Mouse (Mus musculus) intestine, postnatal 0 days (tissue): ENCODE measurements around the gene Polr3c. TPM values are rescaled to one million over a fixed set of nuclear protein-coding genes. Genes with fewer than 3 reads are reported as not detected.
"Not testable (repeated sequence)": the region's sequence is repeated elsewhere in the genome, so short reads cannot be mapped to it uniquely, and the experiment has no call there.

Experiments used
- ATAC-seq: fragments of 200-750 bp; cut with Nextera tagmentation; 2 replicates; pipeline ENCODE4 v1.8.0; 2017; ENCODE audit warnings: mild to moderate bottlenecking, moderate TSS enrichment, moderate library complexity
- H3K27ac ChIP-seq: fragments of 300-500 bp; sonication (generic); 2 replicates; pipeline ENCODE4 v1.5.1; 2014; ENCODE audit warnings: mild to moderate bottlenecking, low read depth, low read length, moderate library complexity
- H3K27me3 ChIP-seq: fragments of 300-500 bp; sonication (generic); replicated peaks from 2 replicates; pipeline ENCODE4 v1.6.1; 2014; ENCODE audit warnings: low read length, mixed read lengths; ENCODE audit not compliant: control insufficient read depth, insufficient read depth
- H3K36me3 ChIP-seq: fragments of 300-500 bp; sonication (generic); 2 replicates; pipeline ENCODE4 v1.6.1; 2014; ENCODE audit warnings: mild to moderate bottlenecking, moderate library complexity; ENCODE audit not compliant: control insufficient read depth, insufficient read depth
- H3K4me1 ChIP-seq: fragments of 300-500 bp; sonication (generic); replicated peaks from 2 replicates; pipeline ENCODE4 v1.6.1; 2014; ENCODE audit warnings: antibody characterized with exemption, low read length, mixed read lengths; ENCODE audit not compliant: control insufficient read depth, insufficient read depth
- H3K4me2 ChIP-seq: fragments of 300-500 bp; sonication (generic); replicated peaks from 2 replicates; pipeline ENCODE4 v1.6.1; 2014; ENCODE audit warnings: low read depth, mild to moderate bottlenecking, moderate library complexity
- H3K4me3 ChIP-seq: fragments of 300-500 bp; sonication (generic); 2 replicates; pipeline ENCODE4 v1.5.1; 2014; ENCODE audit warnings: low read depth, low read length
- H3K9ac ChIP-seq: fragments of 300-500 bp; sonication (generic); 2 replicates; pipeline ENCODE4 v1.6.1; 2014; ENCODE audit warnings: mild to moderate bottlenecking, low read depth, low read length
- H3K9me3 ChIP-seq: fragments of 300-500 bp; sonication (generic); 2 replicates; pipeline ENCODE4 v1.6.1; 2016; ENCODE audit warnings: mixed run types; ENCODE audit not compliant: control insufficient read depth
- CTCF ChIP-seq: sonication (generic); IDR thresholded peaks from 2 replicates; pipeline ENCODE4 v1.5.1; 2016; ENCODE audit warnings: low read depth, mild to moderate bottlenecking, control low read depth, antibody characterized with exemption, moderate library complexity
- WGBS: fragments of 180-500 bp; shearing (Covaris S2); extraction: QIAGEN DNeasy Blood & Tissue Kit; methylation state at CpG from one replicate; pipeline ENCODE4 v1.1.7; 2014; 5-methylcytosine and 5-hydroxymethylcytosine counted together
- polyA plus RNA-seq: library from polyadenylated mRNA; unstranded; fragments of >200 nt; fragmentation: Nextera tagmentation; extraction: Ambion mirVana; gene quantifications from 2 replicates; pipeline ENCODE4 v1.2.1, GENCODE M21; 2015

The Polr3c gene
- polyA plus RNA-seq, 1 experiment from 2014 or later, result 19.7 TPM

- Histone ChIP-seq H3K4me1 (peaks cover 4% of the 10 kb centered on the region; the same call in 1 of the 2 replicates), H3K36me3 (no peaks in the 10 kb centered on the region), H3K4me2 (no peak overlapping the region), H3K27ac (no peak overlapping the region), H3K4me3 (no peak overlapping the region), H3K9ac (no peak overlapping the region), H3K9me3 (no peaks in the 10 kb centered on the region), H3K27me3 (no peaks in the 10 kb centered on the region; the same call in 1 of the 2 replicates)
- WGBS, result 87% methylated on average over 5 of the region's 5 CpGs
- ATAC-seq, result no peak
- TF ChIP-seq CTCF, result no peak
Observed at GRCm38 (mm10) chr3:96668424-96669067, 58.9 kb downstream of the Polr3c start.

GRCm38 (mm10) chr3:96667316-96667715, 60.1 kb downstream of the Polr3c start:
- no peak for ATAC-seq
- no peak overlapping the region for H3K4me3 ChIP-seq
- H3K27ac ChIP-seq, result no peak overlapping the region
- H3K4me1 ChIP-seq, result peaks cover 4% of the 10 kb centered on the region; the same call in 1 of the 2 replicates
- no peaks in the 10 kb centered on the region; the same call in 1 of the 2 replicates for H3K27me3 ChIP-seq
- no peak overlapping the region for H3K4me2 ChIP-seq
- TF ChIP-seq CTCF, result peak; percentile 77
- 40% methylated on average over 1 of the region's 1 CpGs for WGBS
- H3K9ac ChIP-seq, result no peak overlapping the region
- no peaks in the 10 kb centered on the region for H3K9me3 ChIP-seq
- H3K36me3 ChIP-seq, result no peaks in the 10 kb centered on the region

GRCm38 (mm10) chr3:96666916-96667315, 60.5 kb downstream of the Polr3c start:
- no peaks in the 10 kb centered on the region for H3K9me3 ChIP-seq

GRCm38 (mm10) chr3:96665732-96666363, 61.6 kb downstream of the Polr3c start:
- not testable (repeated sequence) for H3K4me1 ChIP-seq, H3K27ac ChIP-seq, H3K36me3 ChIP-seq, H3K4me3 ChIP-seq, ATAC-seq, H3K4me2 ChIP-seq, H3K9ac ChIP-seq, H3K27me3 ChIP-seq, H3K9me3 ChIP-seq
- WGBS, result 88% methylated on average over 7 of the region's 7 CpGs

More at GRCm38 (mm10) chr3:96666916-96667315, 60.5 kb downstream of the Polr3c start:
- H3K27ac ChIP-seq, result no peak overlapping the region
- no peak overlapping the region for H3K4me2 ChIP-seq
- TF ChIP-seq CTCF, result no peak
- no peaks in the 10 kb centered on the region for H3K36me3 ChIP-seq
- no peaks in the 10 kb centered on the region; the same call in 1 of the 2 replicates for H3K27me3 ChIP-seq
- no peak overlapping the region for H3K4me3 ChIP-seq
- 84% methylated on average over 5 of the region's 5 CpGs for WGBS
- peaks cover 4% of the 10 kb centered on the region; the same call in 1 of the 2 replicates for H3K4me1 ChIP-seq
- H3K9ac ChIP-seq, result no peak overlapping the region
- no peak for ATAC-seq

GRCm38 (mm10) chr3:96663432-96664239, 63.8 kb downstream of the Polr3c start:
- no peak overlapping the region for H3K27ac ChIP-seq

GRCm38 (mm10) chr3:96662731-96663316, 64.6 kb downstream of the Polr3c start:
- no peak overlapping the region for H3K9ac ChIP-seq
- no peak overlapping the region; the same call in 1 of the 2 replicates for H3K4me2 ChIP-seq
- no peak for TF ChIP-seq CTCF
- H3K9me3 ChIP-seq, result no peaks in the 10 kb centered on the region
- H3K4me3 ChIP-seq, result no peak overlapping the region
- ATAC-seq, result no peak
- WGBS, result 58% methylated on average over 8 of the region's 8 CpGs
- peaks cover 4% of the 10 kb centered on the region; the same call in 1 of the 2 replicates for H3K4me1 ChIP-seq
- H3K27me3 ChIP-seq, result no peaks in the 10 kb centered on the region
- H3K36me3 ChIP-seq, result no peaks in the 10 kb centered on the region
- no peak overlapping the region for H3K27ac ChIP-seq

More at GRCm38 (mm10) chr3:96663432-96664239, 63.8 kb downstream of the Polr3c start:
- peak; percentile 79 for TF ChIP-seq CTCF
- H3K9me3 ChIP-seq, result no peaks in the 10 kb centered on the region
- WGBS, result 9% methylated on average over 17 of the region's 18 CpGs
- H3K4me2 ChIP-seq, result peak overlapping the region; percentile 62
- H3K9ac ChIP-seq, result 0 out of 2 replicates have a peak overlapping the region, but pooled peaks have one; percentile 22
- peak; percentile 76 for ATAC-seq
- peaks cover 4% of the 10 kb centered on the region; the same call in 1 of the 2 replicates for H3K4me1 ChIP-seq
- peak overlapping the region; percentile 31 for H3K4me3 ChIP-seq
- H3K36me3 ChIP-seq, result no peaks in the 10 kb centered on the region
- no peaks in the 10 kb centered on the region for H3K27me3 ChIP-seq

Other genes starting within 250 kb of the Polr3c start
- 0.07 TPM in 1 of 2 replicates, not detected in the other for gene Hfe2, start 202.5 kb downstream of the Polr3c start, polyA plus RNA-seq
- gene Txnip, start 169.7 kb downstream of the Polr3c start, polyA plus RNA-seq, result 244 and 254 TPM in 2 replicates
- 0.31 and 0.41 TPM in 2 replicates for gene Gm16253, start 150.6 kb downstream of the Polr3c start, polyA plus RNA-seq
- 16.4 and 18.7 TPM in 2 replicates for gene Polr3gl, start 133.4 kb downstream of the Polr3c start, polyA plus RNA-seq
- gene Ankrd34a, start 131.0 kb downstream of the Polr3c start, polyA plus RNA-seq, result 0.92 and 1.3 TPM in 2 replicates
- 2.2 and 2.4 TPM in 2 replicates for gene Lix1l, start 126.5 kb downstream of the Polr3c start, polyA plus RNA-seq
- gene Rbm8a, start 97.7 kb downstream of the Polr3c start, polyA plus RNA-seq, result 72.7 and 73.8 TPM in 2 replicates
- gene Pex11b, start 92.3 kb downstream of the Polr3c start, polyA plus RNA-seq, result 33.2 and 36.8 TPM in 2 replicates
- gene Gm42957, start 92.2 kb downstream of the Polr3c start, polyA plus RNA-seq, result not detected in 2 replicates
- gene Itga10, start 82.0 kb downstream of the Polr3c start, polyA plus RNA-seq, result 0.17 and 0.21 TPM in 2 replicates
- 0.22 and 0.29 TPM in 2 replicates for gene Ankrd35, start 57.5 kb downstream of the Polr3c start, polyA plus RNA-seq
- gene Pias3, start 31.2 kb downstream of the Polr3c start, polyA plus RNA-seq, result 15.2 and 16.1 TPM in 2 replicates
- gene Nudt17, start 19.1 kb downstream of the Polr3c start, polyA plus RNA-seq, result 2.2 and 2.8 TPM in 2 replicates
- gene Rnf115, start within 50 bp of the Polr3c start, polyA plus RNA-seq, result 58.7 and 61.6 TPM in 2 replicates
- gene Pdzk1, start 101.7 kb upstream of the Polr3c start, polyA plus RNA-seq, result 224 and 258 TPM in 2 replicates
- 0.66 and 0.84 TPM in 2 replicates for gene Cd160, start 101.7 kb upstream of the Polr3c start, polyA plus RNA-seq
- gene Gja5, start 177.1 kb upstream of the Polr3c start, polyA plus RNA-seq, result 5.3 and 6.6 TPM in 2 replicates
- 76.6 and 84.7 TPM in 2 replicates for gene Gpr89, start 177.7 kb upstream of the Polr3c start, polyA plus RNA-seq
- gene Gja8, start 198.4 kb upstream of the Polr3c start, polyA plus RNA-seq, result 0.03 and 0.04 TPM in 2 replicates